Mouse (Mus musculus) lung, postnatal 0 days (tissue): ENCODE measurements at regions not wholly inside any gene's neighbourhood (a gene's known extent, or its start where the extent isn't known, plus 50 kb on each side); places are given as distances from the start of the nearest gene placed in this dataset.

ENCODE experiments used
- ATAC-seq: fragments of 200-750 bp; cut with Nextera tagmentation; 2 replicates; pipeline ENCODE4 v1.8.0; 2017; ENCODE audit warnings: moderate library complexity
- DNase-seq: peaks from one replicate; pipeline ENCODE4 v3.0.0-alpha.2; 2016; ENCODE audit warnings: low spot score
- H3K27ac ChIP-seq: fragments of 300-500 bp; sonication (generic); 2 replicates; pipeline ENCODE4 v1.5.1; 2014; ENCODE audit warnings: antibody characterized with exemption, mild to moderate bottlenecking, low read length, mixed read lengths
- H3K27me3 ChIP-seq: fragments of 300-500 bp; sonication (generic); replicated peaks from 2 replicates; pipeline ENCODE4 v1.6.1; 2014; ENCODE audit warnings: low read length, mixed read lengths; ENCODE audit not compliant: insufficient read depth
- H3K36me3 ChIP-seq: fragments of 300-500 bp; sonication (generic); 2 replicates; pipeline ENCODE4 v1.6.1; 2014; ENCODE audit warnings: low read length, mixed read lengths; ENCODE audit not compliant: insufficient read depth
- H3K4me1 ChIP-seq: fragments of 300-500 bp; sonication (generic); 2 replicates; pipeline ENCODE4 v1.6.1; 2014; ENCODE audit warnings: antibody characterized with exemption, low read depth, low read length, mixed read lengths; ENCODE audit not compliant: insufficient read depth
- H3K4me2 ChIP-seq: fragments of 300-500 bp; sonication (generic); replicated peaks from 2 replicates; pipeline ENCODE4 v1.6.1; 2014; ENCODE audit warnings: low read depth, mild to moderate bottlenecking, low read length, moderate library complexity, mixed read lengths
- H3K4me3 ChIP-seq: fragments of 300-500 bp; sonication (generic); 2 replicates; pipeline ENCODE4 v1.5.1; 2014; ENCODE audit warnings: low read depth, low read length
- H3K9ac ChIP-seq: fragments of 300-500 bp; sonication (generic); replicated peaks from 2 replicates; pipeline ENCODE4 v1.6.1; 2014; ENCODE audit warnings: low read depth, mild to moderate bottlenecking
- H3K9me3 ChIP-seq: fragments of 300-500 bp; sonication (generic); 2 replicates; pipeline ENCODE4 v1.6.1; 2016; ENCODE audit warnings: low read length, mixed read lengths
- CTCF ChIP-seq: IDR thresholded peaks from 2 replicates; pipeline ENCODE4 v1.5.1; 2016; ENCODE audit warnings: antibody characterized with exemption, mild to moderate bottlenecking
- EP300 ChIP-seq: IDR thresholded peaks from 2 replicates; pipeline ENCODE4 v1.6.1; 2016; ENCODE audit warnings: antibody characterized with exemption, mild to moderate bottlenecking, control low read depth
- WGBS: fragments of 180-500 bp; shearing (Covaris S2); extraction: QIAGEN DNeasy Blood & Tissue Kit; methylation state at CpG from one replicate; pipeline ENCODE4 v1.1.7; 2014; 5-methylcytosine and 5-hydroxymethylcytosine counted together

GRCm38 (mm10) chr6:31921561-31922152, 128.4 kb upstream of the 1700012A03Rik start:
- H3K9ac ChIP-seq, result no peak overlapping the region
- no peaks in the 10 kb centered on the region for H3K36me3 ChIP-seq
- no peaks in the 10 kb centered on the region for H3K4me1 ChIP-seq
- H3K9me3 ChIP-seq, result no peaks in the 10 kb centered on the region
- WGBS, result 74% methylated on average over 9 of the region's 9 CpGs
- no peak for DNase-seq
- H3K4me2 ChIP-seq, result no peak overlapping the region
- no peak overlapping the region for H3K27ac ChIP-seq
- H3K4me3 ChIP-seq, result no peak overlapping the region
- no peaks in the 10 kb centered on the region for H3K27me3 ChIP-seq
- TF ChIP-seq CTCF, result no peak
- no peak for TF ChIP-seq EP300
- ATAC-seq, result no peak

- H3K36me3 ChIP-seq, result no peaks in the 10 kb centered on the region
- H3K4me1 ChIP-seq, result no peaks in the 10 kb centered on the region
- H3K27ac ChIP-seq, result no peak overlapping the region
- ATAC-seq (no peak), DNase-seq (no peak)
- TF ChIP-seq CTCF, result no peak
- WGBS, result 81% methylated on average over 13 of the region's 13 CpGs
- no peaks in the 10 kb centered on the region for H3K27me3 ChIP-seq
- H3K4me3 ChIP-seq, result no peak overlapping the region
- H3K4me2 ChIP-seq, result no peak overlapping the region
- H3K9ac ChIP-seq, result no peak overlapping the region
- no peaks in the 10 kb centered on the region for H3K9me3 ChIP-seq
These were observed 132.5 kb upstream of the 1700012A03Rik start for GRCm38 (mm10) chr6:31917411-31918131.

DNA sequence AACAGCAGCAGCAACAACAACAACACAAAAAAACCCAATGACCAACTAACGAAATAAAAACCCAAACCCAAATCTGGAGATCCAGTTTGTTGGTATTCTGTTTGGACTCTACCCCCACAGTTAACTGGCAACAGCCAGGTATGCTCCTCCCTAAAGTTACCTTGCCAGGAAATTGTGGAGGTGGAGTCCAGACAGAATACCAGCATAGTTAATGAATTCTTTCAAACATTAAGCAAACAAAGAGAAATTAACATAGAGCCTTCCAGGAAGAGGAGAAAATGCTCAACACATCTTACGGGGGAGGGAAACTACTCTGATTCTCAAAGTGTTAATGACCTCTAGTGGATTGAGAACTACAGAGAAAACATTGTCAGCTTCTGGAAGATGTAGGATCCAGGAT, 148.3 kb upstream of the 1700012A03Rik start:
- Histone ChIP-seq H3K27ac (no peak overlapping the region), H3K4me1 (no peaks in the 10 kb centered on the region), H3K9me3 (no peaks in the 10 kb centered on the region), H3K4me3 (no peak overlapping the region), H3K36me3 (no peaks in the 10 kb centered on the region), H3K27me3 (no peaks in the 10 kb centered on the region), H3K9ac (no peak overlapping the region), H3K4me2 (no peak overlapping the region)
- ATAC-seq, result no peak
- 63% methylated on average over 2 of the region's 2 CpGs for WGBS
- no peak for TF ChIP-seq CTCF
- no peak for TF ChIP-seq EP300
- DNase-seq, result no peak

DNA sequence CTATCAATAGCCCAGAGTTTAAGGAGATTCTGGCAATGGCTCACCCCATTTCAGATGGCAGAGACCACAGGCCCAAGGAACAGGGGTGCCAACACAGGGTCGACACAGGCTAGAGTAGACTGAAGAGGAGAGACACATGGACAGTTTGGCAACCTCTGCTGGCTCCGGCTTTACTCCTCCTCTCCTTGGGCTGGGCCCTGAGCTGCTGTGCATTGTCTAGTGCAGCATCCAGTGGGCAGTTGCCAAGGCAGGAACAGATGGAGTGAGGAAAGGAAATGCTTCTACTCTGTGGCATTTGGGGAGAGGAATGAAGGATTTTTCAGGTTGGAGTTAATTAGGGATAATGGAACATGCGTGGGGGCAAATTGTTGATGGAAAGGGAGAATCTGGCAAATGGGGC, 151.0 kb upstream of the 1700012A03Rik start:
- no peak for ATAC-seq
- WGBS, result 74% methylated on average over 3 of the region's 3 CpGs
- Histone ChIP-seq H3K4me2 (no peak overlapping the region), H3K36me3 (no peaks in the 10 kb centered on the region), H3K9ac (no peak overlapping the region), H3K27me3 (no peaks in the 10 kb centered on the region), H3K27ac (no peak overlapping the region), H3K9me3 (no peaks in the 10 kb centered on the region), H3K4me3 (no peak overlapping the region), H3K4me1 (no peaks in the 10 kb centered on the region)
- TF ChIP-seq EP300 (no peak), CTCF (no peak)
- DNase-seq, result no peak

- no peaks in the 10 kb centered on the region for H3K27me3 ChIP-seq
- H3K9me3 ChIP-seq, result no peaks in the 10 kb centered on the region
- no peak overlapping the region for H3K9ac ChIP-seq
- no peak overlapping the region for H3K27ac ChIP-seq
- no peaks in the 10 kb centered on the region for H3K4me1 ChIP-seq
- DNase-seq (no peak), ATAC-seq (no peak)
- H3K4me2 ChIP-seq, result no peak overlapping the region
- no peak overlapping the region for H3K4me3 ChIP-seq
- H3K36me3 ChIP-seq, result no peaks in the 10 kb centered on the region
- WGBS, result 38% methylated on average over 4 of the region's 4 CpGs
- TF ChIP-seq EP300 (no peak), CTCF (no peak)
These were observed 151.4 kb upstream of the 1700012A03Rik start for GRCm38 (mm10) chr6:31898609-31899008.

GRCm38 (mm10) chr6:31897001-31897400, 153.0 kb upstream of the 1700012A03Rik start:
- H3K4me3 ChIP-seq, result no peak overlapping the region
- no peaks in the 10 kb centered on the region for H3K36me3 ChIP-seq
- H3K4me1 ChIP-seq, result no peaks in the 10 kb centered on the region
- DNase-seq, result no peak
- H3K4me2 ChIP-seq, result no peak overlapping the region
- TF ChIP-seq CTCF, result no peak
- TF ChIP-seq EP300, result no peak
- ATAC-seq, result no peak
- no peaks in the 10 kb centered on the region for H3K27me3 ChIP-seq
- H3K27ac ChIP-seq, result no peak overlapping the region
- H3K9ac ChIP-seq, result no peak overlapping the region
- WGBS, result 71% methylated on average over 3 of the region's 3 CpGs
- no peaks in the 10 kb centered on the region for H3K9me3 ChIP-seq

- WGBS, result 48% methylated on average over 3 of the region's 3 CpGs
- DNase-seq, result no peak
- Histone ChIP-seq H3K36me3 (no peaks in the 10 kb centered on the region), H3K27me3 (no peaks in the 10 kb centered on the region), H3K9ac (no peak overlapping the region), H3K9me3 (no peaks in the 10 kb centered on the region), H3K4me1 (no peaks in the 10 kb centered on the region), H3K4me2 (no peak overlapping the region), H3K4me3 (no peak overlapping the region), H3K27ac (no peak overlapping the region)
- no peak for ATAC-seq
- no peak for TF ChIP-seq EP300
- no peak for TF ChIP-seq CTCF
These were observed 154.2 kb upstream of the 1700012A03Rik start for GRCm38 (mm10) chr6:31895835-31896234.
